17 mouse cellular contexts compared by ENCODE assay signal in the genomic region with DNA sequence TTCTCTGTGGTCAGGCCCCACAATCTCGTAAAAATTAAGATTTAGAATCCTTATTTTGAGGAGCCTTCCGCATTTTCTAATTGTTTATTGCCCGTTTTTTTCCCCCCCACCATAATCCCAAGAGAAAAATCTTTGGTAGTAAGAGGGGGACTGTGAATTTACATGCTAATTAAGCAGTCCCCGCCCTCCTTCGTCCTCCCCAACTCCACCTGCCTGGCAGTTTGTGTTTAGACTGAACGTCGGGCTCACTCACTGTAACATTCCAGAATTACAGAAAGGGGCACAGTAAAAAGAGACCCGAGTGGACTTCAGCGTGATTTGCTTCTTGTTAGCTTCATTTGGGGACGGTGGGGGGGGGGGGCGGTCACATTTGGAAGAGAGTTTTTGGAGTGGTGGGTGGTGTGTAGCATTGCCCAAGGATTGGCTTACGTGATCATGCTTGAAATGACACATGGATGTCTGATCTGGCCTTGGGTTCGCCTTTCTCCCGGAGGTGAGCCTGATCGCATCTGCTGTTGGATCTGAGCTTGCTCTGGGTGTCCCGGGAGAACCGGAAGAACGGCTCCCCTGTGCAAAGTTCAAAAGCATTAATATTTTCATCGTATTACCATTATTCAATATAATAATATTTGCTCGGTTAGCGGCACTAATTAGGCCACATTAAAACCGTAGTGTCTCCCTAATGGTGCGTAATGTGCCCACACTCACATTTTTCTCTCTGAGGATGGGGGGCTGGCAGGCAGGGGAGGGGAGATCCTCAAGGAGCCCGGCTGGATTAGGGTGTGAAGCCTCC. TPM values are rescaled to one million over a fixed set of nuclear protein-coding genes. Genes with fewer than 3 reads are reported as not detected.
A peak's percentile ranks its signal among the peaks of the same experiment; 100 is the strongest.
DNase-seq lines count a peak whose midpoint lies in the region; ATAC-seq and TF ChIP-seq lines count a peak whose summit lies in the region.
"Had no signal": no experiment of that assay in that cellular context is flagged by ENCODE, and none has a peak within 500 bp of the region (broad histone marks: within the 10 kb centered on the region; RNA-seq: fewer than 3 reads in every experiment).

No protein-coding gene starts in this region.

- H3K4me2 ChIP-seq in forebrain, embryonic 16.5 days (ENCODE audit: low read length) = no peak overlapping the region; the same call in 1 of the 2 replicates
- H3K4me2 ChIP-seq in forebrain, postnatal 0 days (ENCODE audit: low read depth) = no peak overlapping the region
- peak overlapping the region; percentile 43 for H3K4me2 ChIP-seq in midbrain, embryonic 16.5 days (ENCODE audit: low read length)
- H3K4me2 ChIP-seq: limb, embryonic 12.5 days had no signal

- intact Hi-C loops in heart, postnatal 36 days (cut with DNase I) = loop anchor here (5.0 kb wide), 3 partner anchors 323 to 477 kb away; no protein-coding TSS in a partner anchor

- TF ChIP-seq CTCF in forebrain, postnatal 0 days (IDR thresholded peaks at IDR 0.05; ENCODE audit: low read depth) = no peak

- H3K4me3 ChIP-seq in forebrain, embryonic 10.5 days = peak overlapping the region; percentile 39
- H3K4me3 ChIP-seq in forebrain, embryonic 16.5 days (replicated peaks; ENCODE audit: low read length) = no peak overlapping the region
- H3K4me3 ChIP-seq in forebrain, postnatal 0 days (ENCODE audit: low read depth, low read length) = no peak overlapping the region
- peak overlapping the region; percentile 8; the same call in 1 of the 2 replicates for H3K4me3 ChIP-seq in midbrain, embryonic 16.5 days (ENCODE audit: low read depth, low read length)
- H3K4me3 ChIP-seq: limb, embryonic 12.5 days had no signal

- no peaks in the 10 kb centered on the region for H3K9me3 ChIP-seq in forebrain, embryonic 10.5 days
- H3K9me3 ChIP-seq in forebrain, embryonic 16.5 days (ENCODE audit: control insufficient read depth, low read length) = no peaks in the 10 kb centered on the region
- no peaks in the 10 kb centered on the region for H3K9me3 ChIP-seq in forebrain, postnatal 0 days (ENCODE audit: low read length)
- no peaks in the 10 kb centered on the region for H3K9me3 ChIP-seq in midbrain, embryonic 16.5 days (replicated peaks; ENCODE audit: control insufficient read depth, low read length, poor library complexity, severe bottlenecking)
- H3K9me3 ChIP-seq: limb, embryonic 12.5 days had no signal

- peaks cover 83% of the 10 kb centered on the region for H3K4me1 ChIP-seq in forebrain, embryonic 10.5 days
- peaks cover 29% of the 10 kb centered on the region for H3K4me1 ChIP-seq in forebrain, embryonic 16.5 days (replicated peaks; ENCODE audit: control insufficient read depth, insufficient read depth, low read length)
- no peaks in the 10 kb centered on the region for H3K4me1 ChIP-seq in forebrain, postnatal 0 days (ENCODE audit: insufficient read depth)
- H3K4me1 ChIP-seq in midbrain, embryonic 16.5 days (ENCODE audit: control insufficient read depth, insufficient read depth, low read length) = peaks cover 13% of the 10 kb centered on the region; the same call in 1 of the 2 replicates

- H3K9ac ChIP-seq in forebrain, embryonic 16.5 days (replicated peaks; ENCODE audit: low read depth, low read length) = no peak overlapping the region
- no peak overlapping the region for H3K9ac ChIP-seq in forebrain, postnatal 0 days
- H3K9ac ChIP-seq in midbrain, embryonic 16.5 days (ENCODE audit: low read depth, low read length) = peak overlapping the region; percentile 34; the same call in 1 of the 2 replicates
- H3K9ac ChIP-seq: limb, embryonic 12.5 days had no signal

- H3K27ac ChIP-seq in forebrain, embryonic 10.5 days = peak overlapping the region; percentile 80; the same call in 1 of the 2 replicates
- H3K27ac ChIP-seq in forebrain, embryonic 16.5 days (ENCODE audit: low read length) = no peak overlapping the region
- no peak overlapping the region for H3K27ac ChIP-seq in forebrain, postnatal 0 days (ENCODE audit: low read depth, low read length)
- peak overlapping the region; percentile 59; the same call in 1 of the 2 replicates for H3K27ac ChIP-seq in midbrain, embryonic 16.5 days (ENCODE audit: low read length)
- H3K27ac ChIP-seq: limb, embryonic 12.5 days had no signal

- WGBS in forebrain, embryonic 10.5 days = 1% methylated on average over 24 of the region's 24 CpGs
- under 1% methylated on average over 24 of the region's 24 CpGs for WGBS in forebrain, embryonic 16.5 days
- 3% methylated on average over 24 of the region's 24 CpGs for WGBS in forebrain, postnatal 0 days
- WGBS in midbrain, embryonic 16.5 days = under 1% methylated on average over 24 of the region's 24 CpGs

- ATAC-seq in forebrain, embryonic 16.5 days = no peak
- ATAC-seq in forebrain, postnatal 0 days = no peak
- ATAC-seq in midbrain, embryonic 16.5 days = no peak
- ATAC-seq: Patski had no signal

- peak; percentile 34 for DNase-seq in forebrain, embryonic 10.5 days (ENCODE audit: extremely low spot score, low spot score)
- peak; percentile 39 to 50 for DNase-seq in cerebellum, postnatal 25 days
- DNase-seq in forebrain, postnatal 0 days = peak; percentile 17
- no peak for DNase-seq in gastrocnemius, postnatal 10 days
- no peak for DNase-seq in layer of hippocampus, adult 18-20 months (ENCODE audit: low spot score in 2 of 2)
- no peak for DNase-seq in heart, postnatal 36 days
- DNase-seq: gastrocnemius, postnatal 25 days; kidney, adult 8-10 months; lung, adult 18-20 months; thymus, postnatal 25 days had no signal

- peaks cover 100% of the 10 kb centered on the region for H3K27me3 ChIP-seq in forebrain, embryonic 10.5 days (ENCODE audit: poor library complexity, severe bottlenecking)
- peaks cover 77% of the 10 kb centered on the region for H3K27me3 ChIP-seq in forebrain, embryonic 16.5 days (replicated peaks; ENCODE audit: control insufficient read depth, insufficient read depth, low read length)
- H3K27me3 ChIP-seq in forebrain, postnatal 0 days (ENCODE audit: insufficient read depth, low read length) = peaks cover 79% of the 10 kb centered on the region
- peaks cover 19% of the 10 kb centered on the region for H3K27me3 ChIP-seq in midbrain, embryonic 16.5 days (ENCODE audit: control insufficient read depth, insufficient read depth, low read depth, low read length)

- H3K36me3 ChIP-seq in forebrain, embryonic 10.5 days (replicated peaks) = no peaks in the 10 kb centered on the region
- H3K36me3 ChIP-seq in forebrain, embryonic 16.5 days (ENCODE audit: control insufficient read depth, insufficient read depth) = no peaks in the 10 kb centered on the region
- no peaks in the 10 kb centered on the region for H3K36me3 ChIP-seq in forebrain, postnatal 0 days (ENCODE audit: insufficient read depth)
- no peaks in the 10 kb centered on the region for H3K36me3 ChIP-seq in midbrain, embryonic 16.5 days (ENCODE audit: control insufficient read depth, insufficient read depth, low read length)
- H3K36me3 ChIP-seq: limb, embryonic 12.5 days had no signal

RNA-seq across cellular contexts. Expression of a gene that starts 6.6 kb away (rescaled TPM):
- polyA plus RNA-seq in forebrain, embryonic 10.5 days (2016; fragmentation: Nextera tagmentation; extraction: Ambion mirVana) = 1.3 and 2.3 TPM in 2 replicates
- 0.47 and 1.6 TPM in 2 replicates for polyA plus RNA-seq in forebrain, embryonic 16.5 days (2015; fragmentation: Nextera tagmentation; extraction: Ambion mirVana)
- total RNA-seq in forebrain, postnatal 0 days (2014; rRNA removed) = 4.5 and 9.4 TPM in 2 replicates
- 1.3 and 1.5 TPM in 2 replicates for polyA plus RNA-seq in forebrain, postnatal 0 days (2015; fragmentation: Nextera tagmentation; extraction: Ambion mirVana)
- 6.8 and 8.5 TPM in 2 replicates for polyA plus RNA-seq in midbrain, embryonic 16.5 days (2015; fragmentation: Nextera tagmentation; extraction: Ambion mirVana)
- total RNA-seq in gastrocnemius, postnatal 10 days (2021) = not detected
- total RNA-seq in layer of hippocampus, adult 18-20 months (2021) = under 1 TPM in 1 of 2 experiments, not detected in 1; 0.12 TPM
- not detected for total RNA-seq in heart, postnatal 36 days (2021)
- total RNA-seq: adrenal gland, adult 18-20 months; gastrocnemius, postnatal 25 days; neutrophil, adult 5-6 weeks had no signal
- polyA plus RNA-seq: heart, embryonic 16.5 days; limb, embryonic 12.5 days; Patski had no signal

Comparison
In these comparisons a context has a peak if more than half of its experiments do, and no peak if none do; other contexts are left out.
1. H3K27ac ChIP-seq: peak in forebrain, embryonic 10.5 days (single experiment) and midbrain, embryonic 16.5 days (single experiment); none in forebrain, embryonic 16.5 days (single experiment) and forebrain, postnatal 0 days (single experiment).
2. H3K4me3 ChIP-seq: peak in forebrain, embryonic 10.5 days (single experiment) and midbrain, embryonic 16.5 days (single experiment); none in forebrain, embryonic 16.5 days (single experiment) and forebrain, postnatal 0 days (single experiment).
3. DNase-seq: peak in forebrain, embryonic 10.5 days (single experiment), cerebellum, postnatal 25 days (2 of 2) and forebrain, postnatal 0 days (single experiment); none in gastrocnemius, postnatal 10 days (single experiment), layer of hippocampus, adult 18-20 months (0 of 2) and heart, postnatal 36 days (0 of 2).